Mouse (Mus musculus): ENCODE measurements around the gene Lrba. TPM values are rescaled to one million over a fixed set of nuclear protein-coding genes. Genes with fewer than 3 reads are reported as not detected.

Lrba gene
- total and polyA plus RNA-seq, 2 experiments from 2014 or later: 1.6 to 18.5 TPM

- ATAC-seq (peak; percentile 93), DNase-seq (peak; percentile 91)
- peak; percentile 93 for TF ChIP-seq CTCF (IDR thresholded peaks at IDR 0.05; ENCODE audit: low read depth)
- Histone ChIP-seq H3K36me3 (ENCODE audit: insufficient read depth) (no peaks in the 10 kb centered on the region), H3K27me3 (ENCODE audit: insufficient read depth, low read length) (no peaks in the 10 kb centered on the region), H3K9ac (no peak overlapping the region), H3K4me1 (ENCODE audit: insufficient read depth) (no peaks in the 10 kb centered on the region), H3K4me2 (ENCODE audit: low read depth) (no peak overlapping the region), H3K9me3 (ENCODE audit: low read length) (no peaks in the 10 kb centered on the region), H3K4me3 (ENCODE audit: low read depth, low read length) (no peak overlapping the region), H3K27ac (ENCODE audit: low read depth, low read length) (no peak overlapping the region)
- 65% methylated on average over 9 of the region's 9 CpGs for WGBS
Measured at GRCm38 (mm10) chr3:86761095-86762035, 536.9 kb downstream of the Lrba start.

- Histone ChIP-seq H3K36me3 (ENCODE audit: insufficient read depth) (no peaks in the 10 kb centered on the region), H3K27ac (ENCODE audit: low read depth, low read length) (no peak overlapping the region), H3K9me3 (ENCODE audit: low read length) (no peaks in the 10 kb centered on the region), H3K4me1 (ENCODE audit: insufficient read depth) (no peaks in the 10 kb centered on the region), H3K4me2 (ENCODE audit: low read depth) (no peak overlapping the region), H3K9ac (no peak overlapping the region), H3K27me3 (ENCODE audit: insufficient read depth, low read length) (no peaks in the 10 kb centered on the region), H3K4me3 (ENCODE audit: low read depth, low read length) (no peak overlapping the region)
- 92% methylated on average over 6 of the region's 6 CpGs for WGBS
- ATAC-seq (0 out of 2 replicates have a peak, but pooled peaks have one; percentile 10), DNase-seq (no peak)
- TF ChIP-seq CTCF (IDR thresholded peaks at IDR 0.05; ENCODE audit: low read depth): no peak
Measured at GRCm38 (mm10) chr3:86762036-86762415, 537.5 kb downstream of the Lrba start.

- H3K4me1 ChIP-seq (ENCODE audit: insufficient read depth): no peaks in the 10 kb centered on the region
- no peak overlapping the region for H3K4me2 ChIP-seq (ENCODE audit: low read depth)
- H3K4me3 ChIP-seq (ENCODE audit: low read depth, low read length): no peak overlapping the region
- DNase-seq (no peak), ATAC-seq (no peak)
- H3K9ac ChIP-seq: no peak overlapping the region
- no peak overlapping the region for H3K27ac ChIP-seq (ENCODE audit: low read depth, low read length)
- TF ChIP-seq CTCF (IDR thresholded peaks at IDR 0.05; ENCODE audit: low read depth): no peak
- no peaks in the 10 kb centered on the region for H3K27me3 ChIP-seq (ENCODE audit: insufficient read depth, low read length)
- 91% methylated on average over 4 of the region's 4 CpGs for WGBS
- no peaks in the 10 kb centered on the region for H3K9me3 ChIP-seq (ENCODE audit: low read length)
- H3K36me3 ChIP-seq (ENCODE audit: insufficient read depth): no peaks in the 10 kb centered on the region
Measured at GRCm38 (mm10) chr3:86762456-86762855, 538.0 kb downstream of the Lrba start.

- no peak for TF ChIP-seq CTCF (IDR thresholded peaks at IDR 0.05; ENCODE audit: low read depth)
- Histone ChIP-seq H3K27me3 (ENCODE audit: insufficient read depth, low read length) (no peaks in the 10 kb centered on the region), H3K36me3 (ENCODE audit: insufficient read depth) (no peaks in the 10 kb centered on the region), H3K4me3 (ENCODE audit: low read depth, low read length) (no peak overlapping the region), H3K9me3 (ENCODE audit: low read length) (no peaks in the 10 kb centered on the region), H3K4me2 (ENCODE audit: low read depth) (no peak overlapping the region), H3K27ac (ENCODE audit: low read depth, low read length) (no peak overlapping the region), H3K9ac (no peak overlapping the region), H3K4me1 (ENCODE audit: insufficient read depth) (no peaks in the 10 kb centered on the region)
- ATAC-seq (no peak), DNase-seq (no peak)
- WGBS: 28% methylated on average over 8 of the region's 8 CpGs
Measured at GRCm38 (mm10) chr3:86768553-86768952, 544.1 kb downstream of the Lrba start.

- no peak for TF ChIP-seq CTCF (IDR thresholded peaks at IDR 0.05; ENCODE audit: low read depth)
- 53% methylated on average over 6 of the region's 6 CpGs for WGBS
- Histone ChIP-seq H3K36me3 (ENCODE audit: insufficient read depth) (no peaks in the 10 kb centered on the region), H3K9me3 (ENCODE audit: low read length) (no peaks in the 10 kb centered on the region), H3K27ac (ENCODE audit: low read depth, low read length) (no peak overlapping the region), H3K4me2 (ENCODE audit: low read depth) (no peak overlapping the region), H3K4me3 (ENCODE audit: low read depth, low read length) (no peak overlapping the region), H3K27me3 (ENCODE audit: insufficient read depth, low read length) (no peaks in the 10 kb centered on the region), H3K4me1 (ENCODE audit: insufficient read depth) (no peaks in the 10 kb centered on the region), H3K9ac (no peak overlapping the region)
- no peak for ATAC-seq
- DNase-seq: no peak
Measured at GRCm38 (mm10) chr3:86768969-86769368, 544.5 kb downstream of the Lrba start.

- ATAC-seq: peak; percentile 50; the same call in 1 of the 2 replicates
- Histone ChIP-seq H3K9ac (no peak overlapping the region), H3K4me2 (ENCODE audit: low read depth) (0 out of 2 replicates have a peak overlapping the region, but pooled peaks have one; percentile 14), H3K36me3 (ENCODE audit: insufficient read depth) (no peaks in the 10 kb centered on the region), H3K9me3 (ENCODE audit: low read length) (no peaks in the 10 kb centered on the region), H3K27me3 (ENCODE audit: insufficient read depth, low read length) (no peaks in the 10 kb centered on the region), H3K27ac (ENCODE audit: low read depth, low read length) (0 out of 2 replicates have a peak overlapping the region, but pooled peaks have one; percentile 21), H3K4me3 (ENCODE audit: low read depth, low read length) (no peak overlapping the region), H3K4me1 (ENCODE audit: insufficient read depth) (peaks cover 5% of the 10 kb centered on the region; the same call in 1 of the 2 replicates)
- no peak for DNase-seq
- 33% methylated on average over 14 of the region's 14 CpGs for WGBS
- no peak for TF ChIP-seq CTCF (IDR thresholded peaks at IDR 0.05; ENCODE audit: low read depth)
Measured at GRCm38 (mm10) chr3:86774566-86775443, 550.3 kb downstream of the Lrba start.

Data from forebrain, postnatal 0 days (tissue).